Mouse (Mus musculus) left cerebral cortex, adult 18-20 months (tissue): ENCODE data around the gene Casd1. TPM values are rescaled to one million over a fixed set of nuclear protein-coding genes. Genes with fewer than 3 reads are reported as not detected.

Source experiments
- DNase-seq, 2 experiments: peaks; one replicate each; pipeline ENCODE4 v3.0.0; 2021 to 2022; ENCODE audit warnings: low spot score in 2 of 2, mixed read lengths in 1 of 2
- long read RNA-seq, 2 experiments: library from polyadenylated mRNA; stranded (forward); transcript quantifications; one replicate each; pipeline ENCODE4 v2.0.0; 2021
- total RNA-seq, 2 experiments: library from RNA; stranded (reverse); gene quantifications; 2 replicates each; pipeline ENCODE4 v1.2.3; 2021

Gene Casd1
- 10 to 100 TPM; 48.2 to 49.9 TPM for total RNA-seq
- long read RNA-seq, experiment 1, transcript Casd1-201 (18 exons, 3,961 nt): major isoform, 56 of 64 reads
- long read RNA-seq, experiment 1, partial matches to known transcripts: 3 of 64 reads
- long read RNA-seq, experiment 1, other reads (novel, unspliced or antisense): 5 of 64 reads
- long read RNA-seq, experiment 2, transcript Casd1-201 (18 exons, 3,961 nt): major isoform, 28 of 36 reads
- long read RNA-seq, experiment 2, partial matches to known transcripts: 4 of 36 reads
- long read RNA-seq, experiment 2, other reads (novel, unspliced or antisense): 4 of 36 reads

GRCm38 (mm10) chr6:4600658-4601296 is at the start of gene Casd1:
Gene Casd1, plus strand, starts transcription at chr6:4600839.
- peak; percentile 40 to 60 for DNase-seq

- DNase-seq: no peak
These were observed 45.3 kb upstream of the Casd1 start for GRCm38 (mm10) chr6:4555366-4555765.

- no peak for DNase-seq
These were observed 43.6 kb upstream of the Casd1 start for GRCm38 (mm10) chr6:4557086-4557485.

- DNase-seq: peak; percentile 34 to 49
These were observed 43.0 kb upstream of the Casd1 start for GRCm38 (mm10) chr6:4557678-4558077.

DNA sequence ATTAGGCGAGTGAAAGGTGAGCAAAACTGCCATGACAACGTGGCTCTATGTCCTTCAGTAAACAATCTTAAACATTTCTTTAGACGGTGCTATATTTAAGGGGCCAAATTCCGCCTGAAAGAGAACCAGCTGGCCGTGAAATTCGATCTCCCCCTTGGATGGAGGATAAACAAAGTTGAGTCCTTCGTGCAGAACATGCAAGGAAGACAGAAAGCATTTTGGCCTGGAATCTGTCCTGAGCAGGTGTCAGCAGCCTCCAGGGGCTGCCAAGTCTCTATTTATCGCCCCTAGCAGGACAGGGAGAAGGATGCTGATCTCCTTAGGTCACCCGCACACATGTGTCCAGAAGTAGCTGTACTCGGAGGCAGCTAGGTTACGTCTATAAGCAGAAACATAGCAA is 39.5 kb upstream of the Casd1 start:
- no peak for DNase-seq

- no peak for DNase-seq
These were observed 39.0 kb upstream of the Casd1 start for GRCm38 (mm10) chr6:4561621-4562020.

- DNase-seq: no peak
These were observed 38.2 kb upstream of the Casd1 start for GRCm38 (mm10) chr6:4562401-4562800.

GRCm38 (mm10) chr6:4563477-4563876 is 37.2 kb upstream of the Casd1 start:
- DNase-seq: no peak

GRCm38 (mm10) chr6:4570412-4570811 is 30.2 kb upstream of the Casd1 start:
- DNase-seq: no peak

- DNase-seq: no peak
These were observed 22.9 kb upstream of the Casd1 start for GRCm38 (mm10) chr6:4577756-4578155.

DNA sequence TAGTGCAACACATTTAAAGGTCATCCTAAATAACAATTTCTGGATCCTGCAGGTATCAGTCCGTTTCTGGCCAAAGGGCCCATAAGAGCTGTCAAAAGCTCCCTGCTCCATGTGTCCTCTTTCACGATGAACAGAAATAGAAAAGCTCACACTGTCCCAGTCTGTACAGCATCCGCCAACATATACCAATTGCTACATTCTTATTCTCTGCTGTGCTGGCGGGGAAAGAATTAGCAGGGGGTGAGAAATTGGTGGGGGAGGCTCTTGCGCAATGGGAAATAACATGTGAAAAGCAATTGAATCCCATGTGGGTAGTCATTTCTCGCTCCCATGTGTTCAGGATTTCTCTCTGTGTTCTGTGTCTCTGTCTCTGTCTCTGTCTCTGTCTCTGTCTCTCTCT is 22.3 kb upstream of the Casd1 start:
- DNase-seq: no peak

DNA sequence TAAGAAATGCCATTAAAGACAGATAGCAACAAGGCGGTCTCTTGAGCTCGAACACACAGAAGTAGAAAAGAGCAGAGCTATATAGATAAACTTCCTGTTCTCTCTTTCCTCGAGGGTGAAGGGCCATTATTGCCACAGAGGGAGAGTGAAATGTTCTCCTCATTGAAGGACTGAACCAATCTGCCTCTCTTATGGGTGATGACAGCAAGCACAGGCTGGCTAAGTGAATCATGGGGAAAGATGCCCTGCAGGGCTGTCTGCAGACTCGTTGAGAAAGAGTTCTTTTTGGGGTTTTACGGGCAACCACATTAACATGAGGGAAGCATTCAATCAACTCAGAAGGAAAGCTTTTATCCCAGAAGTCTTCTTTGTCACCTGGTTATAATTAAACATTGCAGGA is 21.0 kb upstream of the Casd1 start:
- DNase-seq: no peak

- no peak for DNase-seq
These were observed 17.2 kb upstream of the Casd1 start for GRCm38 (mm10) chr6:4583485-4583884.

DNA sequence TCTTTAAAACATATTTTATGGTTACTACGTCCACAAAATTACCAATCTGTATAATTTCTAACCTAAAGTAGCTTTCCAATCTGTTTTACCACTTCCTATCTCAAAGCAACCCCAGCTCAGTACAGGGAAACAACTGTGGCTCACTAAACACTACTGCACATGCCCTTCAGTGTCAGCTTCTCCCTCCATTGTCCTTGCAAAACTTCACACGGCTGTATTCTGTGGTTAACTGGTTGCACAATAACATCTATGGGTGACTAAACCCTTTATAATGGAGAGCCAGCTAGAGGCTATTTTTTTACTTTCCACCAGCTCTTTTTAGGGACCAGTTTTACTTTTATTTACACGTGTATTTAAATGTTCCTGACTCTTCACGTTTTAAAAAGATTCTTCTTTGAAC is 12.7 kb upstream of the Casd1 start:
- no peak for DNase-seq

DNA sequence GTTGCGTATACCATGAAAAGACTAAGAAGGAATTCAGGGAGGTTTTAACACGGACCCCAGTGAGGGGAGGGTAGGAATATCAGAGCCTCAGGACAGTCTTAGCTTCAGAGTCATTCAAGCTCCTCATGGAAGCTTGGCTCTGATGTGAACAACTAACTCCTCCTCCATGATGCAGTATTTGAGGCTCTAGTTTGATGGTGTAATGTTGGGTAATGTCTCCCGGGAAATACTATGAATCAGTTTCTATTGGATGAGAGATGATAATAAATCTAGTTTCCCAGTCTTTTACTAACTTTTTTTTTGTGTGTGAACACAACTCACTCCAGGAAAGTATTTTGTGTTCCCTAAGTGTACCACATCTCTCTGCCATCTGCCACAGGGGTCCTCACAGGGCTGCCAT is 11.9 kb upstream of the Casd1 start:
- DNase-seq: no peak

DNA sequence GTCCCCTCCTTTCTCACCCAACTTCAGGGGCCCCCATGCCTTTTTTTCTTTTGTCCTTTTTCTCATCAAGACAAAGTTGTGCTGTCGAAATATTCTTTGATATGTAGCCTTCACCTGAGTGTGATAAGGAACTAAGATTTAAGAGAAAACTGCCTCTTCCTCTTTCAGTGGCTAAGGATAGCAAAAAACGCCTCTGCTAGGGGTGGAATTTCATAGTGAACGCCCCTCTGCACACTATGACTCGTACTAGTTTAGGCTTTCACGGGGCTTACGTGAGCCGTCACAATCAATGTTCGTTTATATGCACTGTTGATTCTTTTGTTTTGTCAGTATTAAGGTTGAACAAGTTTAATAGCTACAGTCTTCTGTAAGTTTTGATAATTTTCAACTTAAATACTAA is 10.6 kb upstream of the Casd1 start:
- DNase-seq: no peak

DNA sequence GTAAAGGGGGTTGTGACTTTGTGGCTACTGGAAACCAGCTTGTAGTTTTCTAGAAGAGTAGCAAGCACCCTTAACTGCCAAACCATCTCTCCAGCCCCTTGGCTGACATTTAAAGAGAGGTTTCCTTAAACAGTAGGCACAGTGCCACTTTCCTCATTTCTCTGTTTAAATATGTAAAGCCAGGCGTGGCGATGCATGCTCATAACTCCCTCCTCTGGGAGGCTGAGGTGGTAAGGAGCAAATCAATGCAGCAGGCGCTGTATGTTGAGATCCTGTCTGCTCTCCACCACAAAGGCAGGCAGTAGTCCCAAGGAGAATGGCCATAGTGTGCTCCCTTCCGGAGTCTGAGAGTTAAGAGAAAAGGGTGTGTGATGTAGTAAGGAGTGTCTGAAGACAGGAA is 2.9 kb upstream of the Casd1 start:
- no peak for DNase-seq

DNA sequence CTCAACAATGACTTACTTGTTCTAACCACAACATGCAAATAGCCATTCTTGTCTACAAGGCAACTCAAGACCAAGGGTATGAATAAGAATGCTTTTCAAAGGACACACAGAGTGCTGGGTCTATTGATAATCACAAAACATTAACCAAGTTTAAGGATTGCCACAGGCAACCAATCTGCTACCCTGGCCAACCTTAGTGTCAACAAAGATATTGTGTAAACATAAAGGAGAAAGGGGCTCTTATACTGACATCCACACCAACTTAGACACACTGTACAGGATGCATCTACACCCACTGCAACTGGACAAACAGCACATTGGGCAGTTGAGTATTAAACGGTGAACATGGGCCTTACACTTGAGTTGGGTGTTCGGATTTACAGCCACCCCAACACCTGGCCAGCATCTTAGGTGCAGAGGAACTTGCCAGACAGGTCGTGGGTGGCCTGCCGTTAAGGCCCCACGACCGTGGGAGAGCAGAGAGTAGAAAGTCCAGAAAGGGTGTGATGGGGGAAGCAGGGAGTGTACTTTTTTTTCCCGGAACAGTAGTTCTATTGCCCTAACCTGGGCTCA is 468 bp upstream of the Casd1 start:
- DNase-seq: no peak

- DNase-seq: peak in 1 of 2 experiments; percentile 6
These were observed 775 bp downstream of the Casd1 start for GRCm38 (mm10) chr6:4601297-4601931.

DNA sequence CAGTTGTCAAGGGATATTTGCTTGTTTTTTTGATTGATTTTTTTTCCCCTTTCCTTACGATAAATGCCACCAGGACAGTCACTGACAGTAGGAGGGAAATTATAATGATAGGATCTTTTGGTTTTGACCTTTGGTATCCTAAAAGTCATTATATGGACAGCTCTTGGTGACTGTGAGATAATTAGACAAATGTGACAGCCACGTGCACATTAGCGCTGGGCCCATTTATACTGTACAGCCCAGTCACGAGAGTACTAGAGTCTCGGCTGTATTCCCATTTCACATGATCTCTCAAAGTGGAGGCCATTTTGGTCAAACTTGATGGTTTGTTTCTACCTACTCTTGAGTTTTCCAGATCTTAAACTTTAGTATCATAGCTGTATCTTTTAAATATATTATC is 1.4 kb downstream of the Casd1 start:
- DNase-seq: no peak

GRCm38 (mm10) chr6:4606394-4606793 is 5.8 kb downstream of the Casd1 start:
- DNase-seq: no peak

GRCm38 (mm10) chr6:4610216-4610896 is 9.7 kb downstream of the Casd1 start:
- DNase-seq: no peak
